Mouse (Mus musculus) liver, embryonic 14.5 days (tissue): ENCODE measurements around the gene Klhl10.

Experiments used
- CTCF ChIP-seq: IDR thresholded peaks from 2 replicates; pipeline ENCODE4 v1.5.1; 2016; ENCODE audit warnings: antibody characterized with exemption, low read depth, control low read depth
- EP300 ChIP-seq: IDR thresholded peaks from 2 replicates; pipeline ENCODE4 v1.6.1; 2016; ENCODE audit warnings: antibody characterized with exemption, low read depth

DNA sequence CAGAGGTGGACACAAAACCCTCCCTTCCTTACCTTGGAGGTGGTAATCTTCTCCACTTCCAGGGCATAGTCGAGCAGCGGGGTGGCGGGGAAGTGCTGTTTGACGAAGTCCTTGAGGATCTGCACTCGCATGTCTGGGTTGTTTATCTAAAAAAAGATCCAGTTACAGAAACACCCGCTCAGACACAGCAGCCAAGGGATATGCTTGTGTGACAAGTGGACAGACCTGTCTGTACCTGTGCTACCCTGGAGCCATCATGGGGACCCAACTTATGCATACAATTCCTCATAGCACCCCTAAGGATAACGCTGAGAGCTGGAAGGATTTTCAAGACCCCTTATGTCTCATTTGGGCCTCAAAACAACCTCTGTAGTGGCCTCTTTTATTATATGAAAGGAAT, 37.4 kb downstream of the Klhl10 start:
- TF ChIP-seq CTCF: no peak
- no peak for TF ChIP-seq EP300
